9 mouse cellular contexts compared by ENCODE assay signal in the genomic region with DNA sequence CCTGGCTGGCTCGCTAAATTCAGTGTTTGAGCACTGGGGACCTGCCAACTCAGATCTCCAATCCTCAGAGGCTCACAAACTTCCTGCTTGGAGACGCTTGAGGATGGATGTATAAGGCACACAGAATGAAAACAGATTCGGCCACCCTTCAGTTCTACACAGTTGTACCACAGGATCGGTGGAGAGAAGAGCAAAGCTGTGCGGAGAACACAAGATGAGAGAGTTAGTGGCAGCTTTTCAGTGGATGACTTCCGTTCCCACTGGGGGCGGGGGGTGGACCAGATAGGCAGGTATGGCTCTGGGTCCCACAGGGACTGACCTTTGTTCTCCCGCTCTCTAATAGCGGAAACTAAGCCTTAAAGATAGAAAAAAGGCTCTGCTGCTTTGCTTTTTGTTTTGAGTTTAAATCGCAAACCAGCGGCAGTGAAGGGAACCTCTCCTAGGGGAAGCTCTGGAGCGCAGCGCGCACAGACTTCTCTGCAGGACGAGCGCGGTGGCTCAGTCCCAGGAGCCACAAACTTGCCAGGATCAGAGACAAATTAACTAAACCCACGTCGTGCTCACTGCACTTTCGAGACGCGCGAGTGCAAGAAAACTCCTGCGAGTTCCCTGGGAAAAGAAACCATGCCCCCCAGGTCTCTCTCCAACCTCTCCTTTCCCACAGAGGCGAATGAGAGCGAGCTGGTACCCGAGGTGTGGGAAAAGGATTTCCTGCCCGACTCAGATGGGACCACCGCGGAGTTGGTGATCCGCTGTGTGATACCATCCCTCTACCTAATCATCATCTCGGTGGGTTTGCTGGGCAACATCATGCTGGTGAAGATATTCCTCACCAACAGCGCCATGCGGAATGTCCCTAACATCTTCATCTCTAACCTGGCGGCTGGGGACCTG. TPM values are rescaled to one million over a fixed set of nuclear protein-coding genes. Genes with fewer than 3 reads are reported as not detected.
A peak's percentile ranks its signal among the peaks of the same experiment; 100 is the strongest.
DNase-seq lines count a peak whose midpoint lies in the region; ATAC-seq and TF ChIP-seq lines count a peak whose summit lies in the region.
"Had no signal": no experiment of that assay in that cellular context is flagged by ENCODE, and none has a peak within 500 bp of the region (broad histone marks: within the 10 kb centered on the region; RNA-seq: fewer than 3 reads in every experiment).

No protein-coding gene starts in this region.

- no peak for DNase-seq in heart, adult 2 months
- peak; percentile 33 for DNase-seq in brain, adult 2 months (ENCODE audit: low read depth, low spot score)
- DNase-seq in hindbrain, embryonic 10.5 days (ENCODE audit: low spot score), result peak; percentile 25
- DNase-seq in midbrain, embryonic 10.5 days (ENCODE audit: low spot score), result peak; percentile 38
- no peak for DNase-seq in spleen, postnatal 14 days (ENCODE audit: low spot score in 2 of 2)
- DNase-seq in thymus, postnatal 25 days, result no peak
- DNase-seq in B cell, adult 2 months, result no peak

- peak overlapping the region; percentile 47 for H3K4me3 ChIP-seq in heart, embryonic 15.5 days
- H3K4me3 ChIP-seq in heart, adult 2 months, result no peak overlapping the region
- peak overlapping the region; percentile 53 for H3K4me3 ChIP-seq in hindbrain, embryonic 10.5 days
- peak overlapping the region; percentile 60 for H3K4me3 ChIP-seq in midbrain, embryonic 10.5 days

- H3K79me2 ChIP-seq in heart, adult 2 months (replicated peaks; ENCODE audit: control insufficient read depth, insufficient read depth, low read length), result no peaks in the 10 kb centered on the region

- no peak overlapping the region for H3K27ac ChIP-seq in heart, embryonic 15.5 days
- H3K27ac ChIP-seq in heart, adult 2 months, result no peak overlapping the region
- H3K27ac ChIP-seq in hindbrain, embryonic 10.5 days, result no peak overlapping the region
- no peak overlapping the region for H3K27ac ChIP-seq in midbrain, embryonic 10.5 days (replicated peaks)

- no peak; the same call in 1 of the 2 replicates for ATAC-seq in heart, embryonic 15.5 days (replicated peaks; ENCODE audit: insufficient number of reproducible peaks, insufficient read depth, low FRiP score, low read depth)

- H3K27me3 ChIP-seq in heart, embryonic 15.5 days, result peaks cover 12% of the 10 kb centered on the region
- no peaks in the 10 kb centered on the region for H3K27me3 ChIP-seq in heart, adult 2 months (ENCODE audit: control insufficient read depth, insufficient read depth, low read length)
- H3K27me3 ChIP-seq in hindbrain, embryonic 10.5 days (ENCODE audit: insufficient read depth, poor library complexity, severe bottlenecking), result peaks cover 14% of the 10 kb centered on the region
- peaks cover 23% of the 10 kb centered on the region for H3K27me3 ChIP-seq in midbrain, embryonic 10.5 days (ENCODE audit: low read depth, poor library complexity, severe bottlenecking)

- TF ChIP-seq EP300 in heart, adult 2 months (IDR thresholded peaks at IDR 0.05; ENCODE audit: insufficient read depth, low read depth, low read length), result no peak

- WGBS in heart, embryonic 15.5 days, result 3% methylated on average over 35 of the region's 35 CpGs
- WGBS in heart, adult 2 months, result 3% methylated on average over 35 of the region's 35 CpGs
- WGBS in hindbrain, embryonic 10.5 days, result 3% methylated on average over 35 of the region's 35 CpGs
- WGBS in midbrain, embryonic 10.5 days, result 2% methylated on average over 35 of the region's 35 CpGs

- no peak overlapping the region for H3K9ac ChIP-seq in heart, embryonic 15.5 days
- H3K9ac ChIP-seq in heart, adult 2 months (ENCODE audit: low read depth, low read length), result no peak overlapping the region

- TF ChIP-seq POLR2A in heart, adult 2 months (IDR thresholded peaks at IDR 0.05; ENCODE audit: insufficient read depth, low read depth, low read length), result no peak

- intact Hi-C loops in heart, adult 2 months (cut with DNase I), result no loop called here

- H3K4me2 ChIP-seq in heart, embryonic 15.5 days, result peak overlapping the region; percentile 84

- H3K36me3 ChIP-seq in heart, embryonic 15.5 days, result no peaks in the 10 kb centered on the region
- H3K36me3 ChIP-seq in heart, adult 2 months (ENCODE audit: control insufficient read depth, insufficient read depth, low read length), result no peaks in the 10 kb centered on the region
- no peaks in the 10 kb centered on the region for H3K36me3 ChIP-seq in hindbrain, embryonic 10.5 days
- no peaks in the 10 kb centered on the region for H3K36me3 ChIP-seq in midbrain, embryonic 10.5 days
- H3K36me3 ChIP-seq: G1E had no signal

- peaks cover 8% of the 10 kb centered on the region for H3K4me1 ChIP-seq in heart, embryonic 15.5 days (replicated peaks)
- H3K4me1 ChIP-seq in heart, adult 2 months (ENCODE audit: control insufficient read depth, insufficient read depth, low read length), result no peaks in the 10 kb centered on the region
- peaks cover 4% of the 10 kb centered on the region; the same call in 1 of the 2 replicates for H3K4me1 ChIP-seq in hindbrain, embryonic 10.5 days (replicated peaks)
- H3K4me1 ChIP-seq in midbrain, embryonic 10.5 days, result peaks cover 9% of the 10 kb centered on the region

- no peaks in the 10 kb centered on the region for H3K9me3 ChIP-seq in heart, embryonic 15.5 days (replicated peaks)
- no peaks in the 10 kb centered on the region for H3K9me3 ChIP-seq in hindbrain, embryonic 10.5 days
- no peaks in the 10 kb centered on the region for H3K9me3 ChIP-seq in midbrain, embryonic 10.5 days (replicated peaks)
- H3K9me3 ChIP-seq: G1E had no signal

- TF ChIP-seq CTCF in heart, adult 2 months (IDR thresholded peaks at IDR 0.05), result no peak

RNA-seq across cellular contexts. Expression of a gene that starts 41.9 kb away (rescaled TPM):
- polyA plus RNA-seq in heart, embryonic 15.5 days (2015; fragmentation: Nextera tagmentation; extraction: Ambion mirVana), result not detected in 2 replicates
- not detected for total RNA-seq in heart, adult 2 months (2021)
- not detected in 2 replicates for polyA plus RNA-seq in heart, adult 2 months (2012; rRNA removed)
- 0.11 TPM in 1 of 2 replicates, not detected in the other for polyA plus RNA-seq in hindbrain, embryonic 10.5 days (2016; fragmentation: Nextera tagmentation; extraction: Ambion mirVana)
- polyA plus RNA-seq in midbrain, embryonic 10.5 days (2016; fragmentation: Nextera tagmentation; extraction: Ambion mirVana), result not detected in 2 replicates
- total RNA-seq: G1E had no signal
- polyA plus RNA-seq: G1E had no signal

RNA-seq across cellular contexts. Expression of a gene that starts 54.5 kb away (rescaled TPM):
- polyA plus RNA-seq in heart, embryonic 15.5 days (2015; fragmentation: Nextera tagmentation; extraction: Ambion mirVana), result 0.16 and 0.37 TPM in 2 replicates
- total RNA-seq in heart, adult 2 months (2021), result under 1 TPM in 1 of 2 experiments, not detected in 1; 0.30 TPM
- 0.44 and 0.55 TPM in 2 replicates for polyA plus RNA-seq in heart, adult 2 months (2012; rRNA removed)
- polyA plus RNA-seq in hindbrain, embryonic 10.5 days (2016; fragmentation: Nextera tagmentation; extraction: Ambion mirVana), result 0.60 and 1.2 TPM in 2 replicates
- polyA plus RNA-seq in midbrain, embryonic 10.5 days (2016; fragmentation: Nextera tagmentation; extraction: Ambion mirVana), result 0.51 and 0.72 TPM in 2 replicates
- polyA plus RNA-seq: G1E had no signal

RNA-seq across cellular contexts. Expression of a gene that starts 54.6 kb away (rescaled TPM):
- 64.9 and 73.6 TPM in 2 replicates for polyA plus RNA-seq in heart, embryonic 15.5 days (2015; fragmentation: Nextera tagmentation; extraction: Ambion mirVana)
- 10 to 100 TPM; 29.6 to 33.7 TPM for total RNA-seq in heart, adult 2 months (2021)
- 42.2 and 51.9 TPM in 2 replicates for polyA plus RNA-seq in heart, adult 2 months (2012; rRNA removed)
- polyA plus RNA-seq in hindbrain, embryonic 10.5 days (2016; fragmentation: Nextera tagmentation; extraction: Ambion mirVana), result 154 and 196 TPM in 2 replicates
- 181 and 193 TPM in 2 replicates for polyA plus RNA-seq in midbrain, embryonic 10.5 days (2016; fragmentation: Nextera tagmentation; extraction: Ambion mirVana)

Comparison
In these comparisons a context has a peak if more than half of its experiments do, and no peak if none do; other contexts are left out.
1. DNase-seq: peak in brain, adult 2 months (single experiment), hindbrain, embryonic 10.5 days (single experiment) and midbrain, embryonic 10.5 days (single experiment); none in heart, adult 2 months (0 of 2), spleen, postnatal 14 days (0 of 2), thymus, postnatal 25 days (single experiment) and B cell, adult 2 months (0 of 2).